Mouse (Mus musculus) liver, adult 2 months (tissue): ENCODE results near the gene Dohh.

Source experiments
- CTCF ChIP-seq: fragments of 200-500 bp; IDR thresholded peaks from 2 replicates; pipeline ENCODE4 v1.5.1; 2011; ENCODE audit warnings: low read depth, low read length, control low read depth
- POLR2A ChIP-seq: fragments of 200-500 bp; IDR thresholded peaks from 2 replicates; pipeline ENCODE4 v1.6.1; 2011; ENCODE audit warnings: low read length, control low read depth; ENCODE audit not compliant: insufficient read depth; ENCODE audit errors: extremely low read depth

- TF ChIP-seq POLR2A, result no peak
- TF ChIP-seq CTCF, result no peak
These were observed 39.6 kb upstream of the Dohh start for GRCm38 (mm10) chr10:81344421-81345161.
